Mouse (Mus musculus) urinary bladder, adult 2 months (tissue): ENCODE measurements around the gene Slc32a1. TPM values are rescaled to one million over a fixed set of nuclear protein-coding genes. Genes with fewer than 3 reads are reported as not detected.

ENCODE experiments used
- DNase-seq: peaks from one replicate; pipeline ENCODE4 v3.0.0; 2022; ENCODE audit warnings: low spot score
- polyA plus RNA-seq: library from polyadenylated mRNA; depleted of rRNA; stranded (reverse); fragments of >200 nt; gene quantifications from 2 replicates; pipeline ENCODE4 v1.2.3, GENCODE M21; 2012; rRNA removed

The Slc32a1 gene
- polyA plus RNA-seq, 1 experiment = not detected

DNA sequence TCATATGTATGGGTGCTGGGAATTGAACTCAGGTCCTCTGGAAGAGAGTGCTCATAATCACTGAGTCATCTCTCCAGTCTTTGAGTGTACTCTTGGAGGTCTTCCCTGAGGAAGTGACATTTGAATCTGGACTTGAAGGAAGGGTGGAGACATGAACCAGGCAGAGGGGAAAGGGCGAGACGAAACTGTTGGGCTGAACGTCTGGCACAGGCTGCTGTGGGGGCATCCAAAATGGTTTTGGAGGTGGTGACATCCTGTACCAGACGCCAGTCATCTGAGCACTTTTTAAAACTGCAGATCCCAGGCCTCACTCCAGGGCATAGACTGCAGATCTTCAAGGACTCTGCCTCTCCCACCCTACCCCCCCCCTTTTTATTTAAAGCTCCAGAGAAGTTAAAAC lies 45.2 kb downstream of the Slc32a1 start:
- no peak for DNase-seq

DNA sequence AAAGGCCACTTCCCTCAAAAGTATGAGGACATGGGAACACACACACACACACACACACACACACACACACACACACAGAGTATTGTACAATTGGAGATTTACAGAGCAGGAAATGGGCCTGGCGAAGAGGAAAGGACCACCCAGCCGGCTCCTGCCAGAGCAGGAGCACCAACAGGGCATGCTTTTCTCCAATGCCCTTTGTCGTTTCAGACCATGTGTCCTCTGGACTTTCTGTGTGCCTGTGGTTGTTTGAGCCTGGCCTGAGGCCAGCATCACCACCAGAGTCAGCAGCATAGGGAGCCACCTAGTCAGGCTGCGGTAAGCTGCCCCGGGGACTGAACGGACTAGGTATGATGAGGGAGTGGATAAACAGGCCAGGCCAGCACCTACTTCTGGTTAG lies 48.3 kb downstream of the Slc32a1 start:
- no peak for DNase-seq

DNA sequence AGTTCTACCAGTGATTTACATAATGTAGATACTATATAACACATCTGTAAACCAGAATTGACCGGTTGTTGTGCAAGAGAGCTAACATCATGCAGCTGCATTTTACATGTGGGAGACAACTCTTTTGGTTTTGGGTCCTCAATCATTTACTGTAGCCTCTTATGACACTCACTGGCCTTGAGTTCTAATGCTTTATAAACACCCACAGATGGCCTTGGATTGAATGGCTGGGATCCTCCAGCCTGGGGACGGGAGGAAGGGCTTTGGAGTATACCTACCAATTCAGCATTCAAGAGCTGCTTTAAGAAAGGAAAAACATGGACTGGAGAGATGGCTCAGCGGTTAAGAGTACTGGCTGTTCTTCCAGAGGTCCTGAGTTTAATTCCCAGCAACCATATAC lies 48.8 kb downstream of the Slc32a1 start:
- no peak for DNase-seq

DNA sequence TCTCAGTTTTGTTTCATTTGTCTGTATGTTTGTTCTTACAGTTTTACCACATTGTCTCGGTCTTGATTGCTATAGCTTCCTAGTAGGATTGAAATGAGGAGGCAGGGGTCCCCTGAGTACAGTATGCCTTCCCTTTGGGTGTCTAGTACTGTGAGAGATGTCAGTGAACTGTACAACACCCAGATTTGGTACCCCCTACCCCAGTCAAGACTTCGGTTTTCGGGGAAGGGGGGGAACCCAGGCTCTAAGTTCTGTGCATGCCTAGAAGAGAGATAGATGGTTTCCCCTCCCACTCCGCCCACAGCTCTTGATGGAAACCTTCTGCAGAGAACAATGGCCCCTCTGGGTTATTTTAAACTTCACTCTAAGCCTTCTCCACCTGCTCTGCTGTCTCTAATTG lies 54.5 kb downstream of the Slc32a1 start, which contains the start of gene Ppp1r16b:
Ppp1r16b (plus strand) TSS at position 301 of the 400 bp plus-strand sequence.
- no peak for DNase-seq

Other genes starting within 250 kb of the Slc32a1 start
- gene Snhg11, start 235.1 kb upstream of the Slc32a1 start, polyA plus RNA-seq = 42.5 and 79.4 TPM in 2 replicates
- 25.8 and 25.9 TPM in 2 replicates for gene Ralgapb, start 200.9 kb upstream of the Slc32a1 start, polyA plus RNA-seq
- 4.7 and 9.4 TPM in 2 replicates for gene Adig, start 108.2 kb upstream of the Slc32a1 start, polyA plus RNA-seq
- 30.7 and 38.4 TPM in 2 replicates for gene Arhgap40, start 98.0 kb upstream of the Slc32a1 start, polyA plus RNA-seq
- 6.6 and 7.4 TPM in 2 replicates for gene Actr5, start 14.1 kb downstream of the Slc32a1 start, polyA plus RNA-seq
- gene Ppp1r16b, start 54.6 kb downstream of the Slc32a1 start, polyA plus RNA-seq = 0.95 and 2.0 TPM in 2 replicates
- 19.3 and 23.7 TPM in 2 replicates for gene Fam83d, start 157.3 kb downstream of the Slc32a1 start, polyA plus RNA-seq
- 18.0 and 18.4 TPM in 2 replicates for gene Dhx35, start 184.0 kb downstream of the Slc32a1 start, polyA plus RNA-seq